Mouse (Mus musculus): ENCODE measurements at regions not wholly inside any gene's neighbourhood (a gene's known extent, or its start where the extent isn't known, plus 50 kb on each side); places are given as distances from the start of the nearest gene placed in this dataset.

- ChIA-PET POLR2A (no interaction called here), CTCF (interaction anchor here (2.4 kb wide), 1 partner anchor 9 kb away, joined by 5 read pairs; no protein-coding TSS in a partner anchor)
- in situ Hi-C loops (cut with MboI; ENCODE audit: low pct_unique_long_range_greater_than_20kb) = no loop called here
- no peak for TF ChIP-seq CTCF (IDR thresholded peaks at IDR 0.05)
- DNase-seq (ENCODE audit: low read depth, low spot score) = no peak
- no peaks in the 10 kb centered on the region for H3K27me3 ChIP-seq
- ATAC-seq = no peak
Observed at GRCm38 (mm10) chr13:15867046-15867561, 144.5 kb upstream of the Inhba start.

- in situ Hi-C loops (cut with MboI; ENCODE audit: low pct_unique_long_range_greater_than_20kb) = loop anchor here (10.0 kb wide), 1 partner anchor 127 kb away; no protein-coding TSS in a partner anchor
- peak; percentile 88 for ATAC-seq
- DNase-seq (ENCODE audit: low read depth, low spot score) = peak; percentile 73
- TF ChIP-seq CTCF (IDR thresholded peaks at IDR 0.05) = no peak
- ChIA-PET CTCF (interaction anchor here (0.7 to 1.3 kb wide), 3 partner anchors 10 to 32 kb away, joined by 3 read pairs; no protein-coding TSS in a partner anchor), POLR2A (no interaction called here)
- H3K27me3 ChIP-seq = no peaks in the 10 kb centered on the region
Observed at GRCm38 (mm10) chr13:15877606-15878005, 134.0 kb upstream of the Inhba start.

GRCm38 (mm10) chr13:15879576-15879975, 132.1 kb upstream of the Inhba start:
- POLR2A ChIA-PET = interaction anchor here (0.6 kb wide), 1 partner anchor 108 kb away, joined by 3 read pairs; no protein-coding TSS in a partner anchor
- no peak for TF ChIP-seq CTCF (IDR thresholded peaks at IDR 0.05)
- H3K27me3 ChIP-seq = no peaks in the 10 kb centered on the region
- in situ Hi-C loops (cut with MboI; ENCODE audit: low pct_unique_long_range_greater_than_20kb) = loop anchor here (10.0 kb wide), 1 partner anchor 125 kb away; no protein-coding TSS in a partner anchor
- DNase-seq (ENCODE audit: low read depth, low spot score) (no peak), ATAC-seq (peak; percentile 42)
- CTCF ChIA-PET = interaction anchor here (0.8 kb wide), 1 partner anchor 590 kb away, joined by 3 read pairs; no protein-coding TSS in a partner anchor

GRCm38 (mm10) chr13:15890794-15891193, 120.9 kb upstream of the Inhba start:
- H3K27me3 ChIP-seq = no peaks in the 10 kb centered on the region
- ChIA-PET CTCF (no interaction called here), POLR2A (no interaction called here)
- DNase-seq (ENCODE audit: low read depth, low spot score) (no peak), ATAC-seq (no peak)
- TF ChIP-seq CTCF (IDR thresholded peaks at IDR 0.05) = no peak
- in situ Hi-C loops (cut with MboI; ENCODE audit: low pct_unique_long_range_greater_than_20kb) = no loop called here

- ATAC-seq (no peak), DNase-seq (ENCODE audit: low read depth, low spot score) (no peak)
- H3K27me3 ChIP-seq = no peaks in the 10 kb centered on the region
- in situ Hi-C loops (cut with MboI; ENCODE audit: low pct_unique_long_range_greater_than_20kb) = no loop called here
- ChIA-PET POLR2A (no interaction called here), CTCF (no interaction called here)
- no peak for TF ChIP-seq CTCF (IDR thresholded peaks at IDR 0.05)
Observed at GRCm38 (mm10) chr13:15891403-15891802, 120.2 kb upstream of the Inhba start.

- H3K27me3 ChIP-seq = no peaks in the 10 kb centered on the region
- ChIA-PET CTCF (no interaction called here), POLR2A (no interaction called here)
- ATAC-seq = peak; percentile 94
- in situ Hi-C loops (cut with MboI; ENCODE audit: low pct_unique_long_range_greater_than_20kb) = no loop called here
- no peak for TF ChIP-seq CTCF (IDR thresholded peaks at IDR 0.05)
- no peak for DNase-seq (ENCODE audit: low read depth, low spot score)
Observed at GRCm38 (mm10) chr13:15898201-15898600, 113.5 kb upstream of the Inhba start.

- in situ Hi-C loops (cut with MboI; ENCODE audit: low pct_unique_long_range_greater_than_20kb) = no loop called here
- DNase-seq (ENCODE audit: low read depth, low spot score) = no peak
- ATAC-seq = no peak
- TF ChIP-seq CTCF (IDR thresholded peaks at IDR 0.05) = no peak
- ChIA-PET POLR2A (interaction anchor here (0.7 kb wide), 1 partner anchor 31 kb away, joined by 3 read pairs; no protein-coding TSS in a partner anchor), CTCF (no interaction called here)
- no peaks in the 10 kb centered on the region for H3K27me3 ChIP-seq
Observed at GRCm38 (mm10) chr13:15901710-15902675, 109.7 kb upstream of the Inhba start.

- DNase-seq (ENCODE audit: low read depth, low spot score) (no peak), ATAC-seq (no peak)
- in situ Hi-C loops (cut with MboI; ENCODE audit: low pct_unique_long_range_greater_than_20kb) = no loop called here
- no peak for TF ChIP-seq CTCF (IDR thresholded peaks at IDR 0.05)
- no peaks in the 10 kb centered on the region for H3K27me3 ChIP-seq
- CTCF ChIA-PET = no interaction called here
- POLR2A ChIA-PET = interaction anchor here (0.6 kb wide), 1 partner anchor 1295 kb away, joined by 3 read pairs; the partner anchor contains the start of genes Mrpl32 and Psma2
Observed at GRCm38 (mm10) chr13:15907806-15908205, 103.8 kb upstream of the Inhba start.

GRCm38 (mm10) chr13:15910578-15910977, 101.1 kb upstream of the Inhba start:
- POLR2A ChIA-PET = no interaction called here
- CTCF ChIA-PET = no interaction called here
- DNase-seq (ENCODE audit: low read depth, low spot score) (no peak), ATAC-seq (no peak)
- TF ChIP-seq CTCF (IDR thresholded peaks at IDR 0.05) = no peak
- H3K27me3 ChIP-seq = no peaks in the 10 kb centered on the region
- in situ Hi-C loops (cut with MboI; ENCODE audit: low pct_unique_long_range_greater_than_20kb) = no loop called here

GRCm38 (mm10) chr13:15911263-15911662, 100.4 kb upstream of the Inhba start:
- ATAC-seq (no peak), DNase-seq (ENCODE audit: low read depth, low spot score) (no peak)
- ChIA-PET POLR2A (no interaction called here), CTCF (no interaction called here)
- in situ Hi-C loops (cut with MboI; ENCODE audit: low pct_unique_long_range_greater_than_20kb) = no loop called here
- H3K27me3 ChIP-seq = no peaks in the 10 kb centered on the region
- no peak for TF ChIP-seq CTCF (IDR thresholded peaks at IDR 0.05)

GRCm38 (mm10) chr13:15914270-15914669, 97.4 kb upstream of the Inhba start:
- H3K27me3 ChIP-seq = no peaks in the 10 kb centered on the region
- DNase-seq (ENCODE audit: low read depth, low spot score) = no peak
- ATAC-seq = no peak
- TF ChIP-seq CTCF (IDR thresholded peaks at IDR 0.05) = no peak
- in situ Hi-C loops (cut with MboI; ENCODE audit: low pct_unique_long_range_greater_than_20kb) = no loop called here
- CTCF ChIA-PET = no interaction called here
- POLR2A ChIA-PET = no interaction called here
